Mouse (Mus musculus): ENCODE results near the gene Tsnax.

The Tsnax gene

GRCm38 (mm10) chr8:125012695-125013627 lies at the start of gene Tsnax:
TSS of gene Tsnax (plus strand) at chr8:125012997.
- peak; percentile 88 for DNase-seq (ENCODE audit: low read depth, low spot score)

GRCm38 (mm10) chr8:124963246-124963645 lies 49.6 kb upstream of the Tsnax start:
- DNase-seq (ENCODE audit: low read depth, low spot score): no peak

GRCm38 (mm10) chr8:124964966-124965365 lies 47.8 kb upstream of the Tsnax start:
- no peak for DNase-seq (ENCODE audit: low read depth, low spot score)

GRCm38 (mm10) chr8:124970312-124970933 lies 42.4 kb upstream of the Tsnax start:
- no peak for DNase-seq (ENCODE audit: low read depth, low spot score)

GRCm38 (mm10) chr8:124973221-124973620 lies 39.6 kb upstream of the Tsnax start:
- no peak for DNase-seq (ENCODE audit: low read depth, low spot score)

- no peak for DNase-seq (ENCODE audit: low read depth, low spot score)
Measured at GRCm38 (mm10) chr8:124974254-124974653, 38.5 kb upstream of the Tsnax start.

GRCm38 (mm10) chr8:124976211-124976610 lies 36.6 kb upstream of the Tsnax start:
- no peak for DNase-seq (ENCODE audit: low read depth, low spot score)

- no peak for DNase-seq (ENCODE audit: low read depth, low spot score)
Measured at GRCm38 (mm10) chr8:124978026-124978425, 34.8 kb upstream of the Tsnax start.

GRCm38 (mm10) chr8:124980036-124980435 lies 32.8 kb upstream of the Tsnax start:
- peak; percentile 40 for DNase-seq (ENCODE audit: low read depth, low spot score)

GRCm38 (mm10) chr8:124980828-124981227 lies 32.0 kb upstream of the Tsnax start:
- DNase-seq (ENCODE audit: low read depth, low spot score): no peak

- DNase-seq (ENCODE audit: low read depth, low spot score): peak; percentile 25
Measured at GRCm38 (mm10) chr8:124990923-124991667, 21.7 kb upstream of the Tsnax start.

- no peak for DNase-seq (ENCODE audit: low read depth, low spot score)
Measured at GRCm38 (mm10) chr8:124991668-124991926, 21.2 kb upstream of the Tsnax start.

GRCm38 (mm10) chr8:124995776-124996175 lies 17.0 kb upstream of the Tsnax start:
- DNase-seq (ENCODE audit: low read depth, low spot score): no peak

- DNase-seq (ENCODE audit: low read depth, low spot score): no peak
Measured at GRCm38 (mm10) chr8:125024085-125024484, 11.3 kb downstream of the Tsnax start.

GRCm38 (mm10) chr8:125027211-125027610 lies 14.4 kb downstream of the Tsnax start:
- DNase-seq (ENCODE audit: low read depth, low spot score): no peak

- no peak for DNase-seq (ENCODE audit: low read depth, low spot score)
Measured at GRCm38 (mm10) chr8:125028841-125029240, 16.0 kb downstream of the Tsnax start.

- DNase-seq (ENCODE audit: low read depth, low spot score): no peak
Measured at GRCm38 (mm10) chr8:125031276-125031675, 18.5 kb downstream of the Tsnax start.

- peak; percentile 73 for DNase-seq (ENCODE audit: low read depth, low spot score)
Measured at GRCm38 (mm10) chr8:125034669-125035068, 21.9 kb downstream of the Tsnax start.

GRCm38 (mm10) chr8:125037081-125037480 lies 24.3 kb downstream of the Tsnax start:
- DNase-seq (ENCODE audit: low read depth, low spot score): no peak

GRCm38 (mm10) chr8:125038731-125039130 lies 25.9 kb downstream of the Tsnax start:
- no peak for DNase-seq (ENCODE audit: low read depth, low spot score)

- no peak for DNase-seq (ENCODE audit: low read depth, low spot score)
Measured at GRCm38 (mm10) chr8:125040587-125041375, 28.0 kb downstream of the Tsnax start.

- DNase-seq (ENCODE audit: low read depth, low spot score): no peak
Measured at GRCm38 (mm10) chr8:125041496-125041895, 28.7 kb downstream of the Tsnax start.
